Mouse (Mus musculus) adrenal gland, postnatal 25 days (tissue): ENCODE results near the gene Dcaf4. TPM values are rescaled to one million over a fixed set of nuclear protein-coding genes. Genes with fewer than 3 reads are reported as not detected.
A peak's percentile ranks its signal among the peaks of the same experiment; 100 is the strongest.

Source experiments
- DNase-seq: peaks from one replicate; pipeline ENCODE4 v3.0.0; 2021; ENCODE audit warnings: mixed read lengths
- long read RNA-seq: library from polyadenylated mRNA; stranded (forward); transcript quantifications from one replicate; pipeline ENCODE4 v2.0.0, GENCODE M21; 2021
- total RNA-seq: library from RNA; stranded (reverse); gene quantifications from 2 replicates; pipeline ENCODE4 v1.2.3, GENCODE M21; 2021

Gene Dcaf4
- 56.8 and 65.9 TPM in 2 replicates for total RNA-seq
- long read RNA-seq, transcript Dcaf4-201 (14 exons, 2,008 nt): major isoform, 38 of 60 reads
- long read RNA-seq, partial matches to known transcripts: 8 of 60 reads
- long read RNA-seq, other reads (novel, unspliced or antisense): 11 of 60 reads

DNA sequence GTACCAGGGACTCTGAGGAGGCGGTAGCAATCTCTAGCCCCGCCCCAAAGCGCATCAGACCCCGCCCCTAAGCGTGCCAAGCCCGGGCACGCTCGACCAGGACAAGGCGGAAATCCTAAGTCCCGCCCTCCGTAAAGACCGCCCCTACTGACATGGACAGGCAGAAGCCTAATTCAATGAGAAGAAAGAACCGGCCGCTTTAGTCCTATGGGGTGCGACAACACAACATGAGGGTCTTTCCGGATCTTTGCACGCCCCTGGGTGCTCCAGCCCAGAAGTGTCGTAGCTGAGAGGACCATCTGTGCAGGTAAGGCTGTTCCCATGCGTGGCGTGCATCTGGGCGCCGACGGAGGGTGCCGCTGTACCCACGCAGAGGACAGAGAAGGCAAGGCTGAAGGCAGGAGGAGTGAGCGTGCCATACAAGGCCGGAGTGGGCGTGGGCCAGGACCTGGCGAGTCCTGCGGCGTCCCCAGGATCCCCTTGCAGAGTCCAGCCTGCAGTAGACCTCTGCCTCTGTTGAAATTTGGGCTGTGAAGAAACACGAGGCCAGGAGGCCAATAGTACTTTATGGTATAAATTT, at the start of gene Dcaf4:
Gene Dcaf4, plus strand, starts transcription at position 156 of the 580 bp plus-strand sequence.
- DNase-seq: peak; percentile 97

DNA sequence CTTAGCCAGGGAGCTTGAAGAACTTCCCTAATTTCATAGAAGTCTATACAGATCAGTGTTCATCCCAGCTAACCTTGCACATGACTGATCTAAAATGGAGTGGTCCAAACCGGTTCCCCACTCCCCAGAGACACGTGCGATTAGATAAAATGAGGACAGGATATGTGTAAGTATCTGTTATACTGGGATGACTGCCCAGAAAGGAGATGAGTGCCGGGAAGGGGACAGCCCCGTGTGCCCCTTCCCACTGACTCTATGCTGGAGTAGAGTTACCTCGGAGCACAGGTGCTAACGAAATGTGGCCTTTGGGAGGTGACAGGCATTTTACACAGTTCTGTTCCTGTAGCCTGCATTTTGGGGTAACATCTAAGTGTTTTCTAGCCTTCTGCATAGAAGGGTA, 48.5 kb upstream of the Dcaf4 start:
- DNase-seq: no peak

DNA sequence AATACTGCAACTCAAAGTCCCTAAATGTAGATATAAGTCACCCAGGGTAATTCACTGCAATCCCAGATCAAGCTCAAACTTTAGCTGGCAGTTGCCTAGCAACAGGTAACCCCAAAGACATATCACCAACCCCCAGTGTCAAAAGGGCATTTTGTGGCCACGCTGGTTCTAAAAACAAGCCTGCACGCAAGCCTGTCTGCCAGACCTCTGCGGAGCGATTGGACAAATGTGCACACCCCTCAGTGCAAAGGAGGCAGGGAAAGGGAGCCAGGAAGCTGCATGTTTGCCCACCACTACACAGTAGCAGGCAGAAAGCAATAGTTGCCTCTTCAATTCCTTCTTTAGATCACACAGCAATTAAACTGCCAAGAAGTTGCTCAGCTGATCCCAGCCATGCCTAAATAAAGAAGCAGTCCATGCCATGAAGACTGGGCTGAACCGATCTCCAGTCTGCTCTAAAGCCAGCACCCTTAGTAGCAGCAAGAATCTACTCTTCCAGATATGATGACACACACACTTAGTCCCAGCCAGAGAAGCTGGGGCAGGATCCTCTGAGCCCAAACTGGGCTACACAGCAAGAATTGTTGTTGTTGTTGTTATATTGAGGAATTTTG, 46.2 kb upstream of the Dcaf4 start:
- no peak for DNase-seq

DNA sequence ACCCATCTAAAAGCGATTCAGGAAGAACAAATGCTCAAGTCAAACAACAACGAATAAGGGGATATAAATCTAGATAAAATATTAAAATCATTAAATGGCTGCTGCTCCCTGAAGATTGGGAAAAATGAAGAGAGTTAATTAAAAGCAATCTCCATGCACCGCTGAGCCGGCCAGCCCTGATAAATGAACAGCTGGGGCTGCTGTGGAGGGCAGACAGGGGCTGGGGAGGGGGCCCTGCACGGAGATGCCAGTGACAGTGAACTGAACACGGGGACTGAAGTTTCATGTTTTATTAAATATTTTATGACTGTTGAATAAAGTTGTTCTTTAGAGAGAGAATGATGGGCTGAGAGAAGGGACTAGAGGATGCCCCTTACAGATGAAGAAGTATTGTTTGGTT, 44.8 kb upstream of the Dcaf4 start:
- DNase-seq: no peak

DNA sequence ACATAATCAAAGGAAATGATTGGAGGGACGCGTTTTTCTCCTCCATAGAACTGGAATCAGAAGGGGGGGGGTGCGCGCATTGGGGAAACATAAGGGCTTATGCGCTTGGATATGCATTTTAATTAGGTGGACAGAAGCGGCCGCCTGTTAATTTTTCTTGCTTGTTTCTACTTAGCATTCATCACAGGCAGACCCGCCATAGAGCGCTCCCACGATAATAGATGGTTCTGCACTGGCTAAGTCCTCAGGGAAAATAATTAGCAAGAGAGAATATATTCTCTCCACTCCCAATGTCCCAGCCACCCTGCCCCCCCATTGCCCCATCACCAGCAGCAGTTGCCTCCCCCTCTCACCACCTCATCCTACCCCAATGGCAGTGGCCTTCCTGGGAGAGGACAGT, 44.0 kb upstream of the Dcaf4 start:
- no peak for DNase-seq

DNA sequence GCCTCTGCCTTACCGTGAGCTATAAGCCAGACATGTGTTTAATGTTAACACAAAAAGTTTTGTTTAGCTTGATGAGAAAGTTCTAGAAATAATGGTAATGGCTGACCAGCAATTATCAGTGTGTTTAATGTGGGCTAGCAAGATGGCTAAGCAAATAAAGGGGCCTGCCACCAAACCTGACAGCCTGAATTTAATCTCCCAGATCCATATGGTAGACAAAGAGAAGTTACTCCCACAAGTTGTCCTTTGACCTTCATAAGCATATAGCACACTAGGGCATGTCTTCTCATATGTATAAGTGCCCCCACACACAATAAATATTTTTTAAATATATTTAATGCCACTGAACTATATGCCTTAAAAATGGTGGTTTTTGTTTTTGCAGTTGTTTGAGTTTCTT, 41.1 kb upstream of the Dcaf4 start:
- DNase-seq: no peak

DNA sequence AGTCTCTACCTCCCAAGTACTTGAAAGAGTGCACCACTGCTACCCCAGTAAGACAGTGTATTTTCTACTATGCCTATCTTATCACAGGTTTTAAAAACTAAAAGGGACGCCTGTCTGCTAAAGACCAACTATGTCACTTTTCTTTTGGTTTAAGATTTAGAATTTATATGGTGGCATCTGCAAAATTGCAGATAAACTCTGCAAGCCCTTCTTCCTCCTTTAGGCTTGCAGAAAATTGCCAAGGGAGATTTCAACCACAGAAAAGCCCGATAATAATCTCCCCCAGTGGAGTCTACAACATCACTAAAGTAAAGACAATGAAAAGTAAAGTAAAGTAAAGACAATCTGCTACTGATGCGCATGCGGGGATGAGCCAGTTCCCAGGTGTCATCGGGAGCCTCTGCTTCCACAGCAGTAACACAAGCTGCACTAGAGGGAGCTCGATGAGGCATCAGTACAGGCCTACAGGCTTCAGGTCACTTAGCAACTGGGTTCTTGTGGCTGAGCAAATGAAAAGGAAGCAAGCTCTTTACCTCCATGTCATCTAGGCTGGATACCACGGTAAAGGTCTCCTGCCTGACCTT, 40.4 kb upstream of the Dcaf4 start:
- DNase-seq: no peak

DNA sequence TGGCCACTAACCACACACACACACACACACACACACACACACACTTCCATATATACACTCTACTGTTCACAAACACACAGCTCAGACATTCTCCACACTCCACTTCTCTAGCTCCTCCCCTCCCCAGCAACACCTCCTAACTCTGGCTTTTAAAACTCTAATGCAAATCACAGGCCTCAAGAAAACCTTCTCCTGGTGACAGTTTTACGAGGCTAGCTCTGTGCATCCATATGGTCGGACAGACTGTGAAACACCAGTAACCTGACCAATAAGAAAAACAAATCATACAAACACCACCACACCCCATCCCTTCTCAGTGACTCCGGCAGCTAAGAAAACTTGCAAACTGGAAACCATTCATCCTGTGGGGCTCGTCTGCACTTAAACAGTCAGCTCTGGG, 38.8 kb upstream of the Dcaf4 start:
- DNase-seq: no peak

DNA sequence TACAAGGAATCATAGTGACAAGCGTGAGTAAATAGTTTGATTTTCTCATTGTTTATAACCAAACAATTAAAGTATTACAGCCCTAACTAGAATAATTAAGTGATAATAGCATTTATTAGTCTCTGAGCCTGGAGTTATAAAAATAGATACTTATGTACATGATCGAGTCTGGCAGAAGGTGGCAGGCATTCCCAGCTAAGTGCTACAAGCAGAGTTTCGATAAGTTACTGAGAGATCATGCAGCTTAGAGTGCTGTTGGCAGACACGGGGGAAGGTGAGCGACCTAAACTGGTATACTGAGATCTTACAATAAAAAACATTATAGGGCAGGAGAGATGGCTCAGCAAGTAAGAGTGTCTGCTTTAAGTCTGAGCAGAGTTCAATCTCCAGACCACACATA, 36.6 kb upstream of the Dcaf4 start:
- no peak for DNase-seq

DNA sequence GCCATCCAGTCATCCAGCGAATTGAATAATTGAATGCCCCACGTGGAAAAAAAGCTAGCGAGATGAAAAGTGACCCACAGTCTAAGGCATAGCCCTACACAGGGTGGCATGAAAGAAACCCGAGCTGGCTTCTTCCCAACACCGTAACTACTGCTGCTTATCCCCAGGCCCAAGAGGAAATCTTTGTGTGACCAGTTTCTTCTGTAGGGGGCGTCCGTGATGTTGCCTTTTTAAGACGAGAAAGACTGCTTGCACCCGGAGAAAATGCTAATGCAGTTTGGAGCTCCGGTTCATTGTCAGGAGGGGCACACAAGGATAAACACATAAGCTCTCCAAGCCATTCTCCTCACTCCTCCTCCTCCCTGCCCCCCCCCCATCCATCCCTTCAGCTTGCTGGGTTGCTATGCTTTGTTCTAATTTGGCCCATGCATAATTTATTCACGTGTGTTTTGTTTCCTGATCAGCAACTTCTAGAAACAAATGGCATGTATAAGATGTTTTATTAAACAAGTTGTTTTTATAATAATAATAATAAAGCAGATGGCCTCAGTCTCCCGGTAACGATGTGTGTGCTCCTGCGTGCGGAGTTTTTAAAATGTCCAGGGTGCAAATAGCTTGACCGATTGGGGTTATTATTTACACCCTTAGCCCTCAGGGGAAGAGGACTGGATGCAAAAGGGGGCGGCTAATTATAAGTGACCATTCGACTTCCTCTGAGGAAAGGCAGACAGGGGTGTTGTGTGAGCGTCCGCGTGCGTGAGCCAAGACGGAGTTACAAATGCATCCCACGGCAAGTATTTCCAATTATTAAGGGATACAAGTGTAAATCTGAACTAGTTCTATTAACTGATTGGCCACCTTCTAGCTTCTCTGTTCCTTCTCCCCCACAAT, 35.2 kb upstream of the Dcaf4 start:
- DNase-seq: no peak

DNA sequence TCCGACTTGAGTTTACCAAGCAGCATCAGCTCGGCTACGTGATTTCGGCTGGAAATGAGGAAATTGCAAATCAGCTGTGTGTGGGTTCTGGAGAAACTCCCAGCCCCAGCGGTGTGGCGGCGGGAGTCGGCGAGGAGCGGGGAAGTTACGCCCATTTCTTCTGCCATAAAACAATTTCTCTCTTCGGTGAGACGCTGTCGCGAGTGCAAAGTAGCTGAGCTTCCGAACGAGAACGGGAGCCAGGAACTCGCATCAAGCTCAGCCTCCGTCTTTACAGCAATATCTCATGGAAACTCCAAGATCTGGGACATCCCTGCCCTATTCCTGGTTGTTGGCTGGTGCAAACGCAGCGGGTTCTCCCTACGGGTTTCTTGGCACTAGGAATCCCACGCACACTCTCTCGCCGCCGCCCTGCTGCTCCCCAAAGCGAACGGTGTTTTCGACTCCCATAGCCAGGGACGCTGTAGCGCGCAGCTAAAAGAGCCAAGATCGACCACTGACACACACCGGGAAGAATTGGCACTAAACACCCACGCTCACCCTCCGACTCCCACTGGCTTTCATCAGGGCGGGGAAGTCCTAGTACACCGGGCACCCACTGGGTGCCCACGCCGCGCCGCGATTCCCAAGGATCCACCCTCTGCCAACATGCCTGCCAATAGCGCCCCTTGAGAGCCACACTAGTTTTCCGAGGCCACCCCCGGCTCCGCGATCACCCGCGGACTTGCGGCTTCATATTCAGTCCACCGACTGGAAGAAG, 34.2 kb upstream of the Dcaf4 start:
- DNase-seq: peak; percentile 44

DNA sequence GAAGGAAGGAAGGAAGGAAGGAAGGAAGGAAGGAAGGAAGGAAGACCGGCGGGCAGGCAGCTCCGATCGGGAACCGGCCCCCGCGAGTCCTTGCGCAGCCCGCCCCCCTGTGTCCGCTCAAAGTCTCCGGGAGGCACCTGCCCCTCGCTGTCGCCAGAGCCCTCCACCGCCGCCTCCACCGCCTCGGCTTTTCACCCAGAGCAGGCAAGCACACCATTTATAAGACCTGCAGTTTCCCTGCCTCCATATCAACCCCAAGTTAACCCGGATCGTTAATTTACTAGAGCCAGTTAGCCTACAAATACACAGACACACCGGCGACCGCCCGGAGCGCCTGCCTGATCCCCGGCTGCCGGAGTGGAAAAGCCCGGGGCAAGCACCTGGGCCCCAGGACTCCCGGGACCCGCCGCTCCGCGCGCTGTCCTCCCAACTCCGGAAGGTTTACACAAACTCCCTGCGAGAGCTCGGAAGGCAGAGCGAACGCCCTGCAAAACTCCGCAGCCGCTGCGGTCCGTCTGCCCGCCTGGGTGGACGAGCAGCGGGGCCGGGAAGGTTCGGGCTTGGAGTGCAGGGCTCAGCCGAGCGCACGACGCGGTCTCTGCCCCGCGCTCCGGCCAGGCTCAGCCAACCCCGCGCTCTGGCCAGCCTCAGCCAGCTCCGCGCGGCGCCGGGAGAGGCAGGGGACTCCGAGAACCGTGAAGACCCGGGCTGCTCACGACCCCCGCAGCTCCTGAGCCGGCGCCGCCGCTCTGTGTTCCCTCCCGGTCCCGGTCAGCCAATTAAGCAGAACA, 33.4 kb upstream of the Dcaf4 start:
- peak; percentile 63 for DNase-seq

DNA sequence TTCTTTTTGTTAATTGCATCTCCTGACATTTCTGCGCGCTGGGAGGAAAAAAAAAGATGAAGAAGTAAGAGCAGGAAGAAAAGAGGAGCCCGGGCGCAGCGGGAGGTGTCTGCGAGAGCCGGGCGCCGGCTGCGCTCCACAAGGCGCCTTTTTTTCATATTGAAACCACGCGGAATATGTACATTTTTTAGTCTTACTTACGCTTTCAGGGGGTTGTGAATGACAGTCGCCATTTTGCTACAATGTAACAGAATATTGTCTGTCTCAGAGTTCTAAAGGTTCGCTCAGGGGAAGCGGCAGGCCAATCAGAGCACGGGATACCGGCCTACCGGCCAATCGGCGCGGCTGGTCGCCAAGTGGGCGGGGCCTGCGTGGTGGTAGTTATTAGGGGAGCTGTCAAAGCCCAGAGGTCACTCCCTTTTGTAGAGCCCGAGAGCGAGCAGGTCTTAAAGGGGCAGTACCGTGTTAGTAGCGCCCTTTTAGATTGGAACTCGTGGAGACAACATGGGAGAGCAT, 32.7 kb upstream of the Dcaf4 start, which contains the start of gene Dpf3:
Gene Dpf3, minus strand, starts transcription at position 241 of the 516 bp plus-strand sequence.
- peak; percentile 100 for DNase-seq

DNA sequence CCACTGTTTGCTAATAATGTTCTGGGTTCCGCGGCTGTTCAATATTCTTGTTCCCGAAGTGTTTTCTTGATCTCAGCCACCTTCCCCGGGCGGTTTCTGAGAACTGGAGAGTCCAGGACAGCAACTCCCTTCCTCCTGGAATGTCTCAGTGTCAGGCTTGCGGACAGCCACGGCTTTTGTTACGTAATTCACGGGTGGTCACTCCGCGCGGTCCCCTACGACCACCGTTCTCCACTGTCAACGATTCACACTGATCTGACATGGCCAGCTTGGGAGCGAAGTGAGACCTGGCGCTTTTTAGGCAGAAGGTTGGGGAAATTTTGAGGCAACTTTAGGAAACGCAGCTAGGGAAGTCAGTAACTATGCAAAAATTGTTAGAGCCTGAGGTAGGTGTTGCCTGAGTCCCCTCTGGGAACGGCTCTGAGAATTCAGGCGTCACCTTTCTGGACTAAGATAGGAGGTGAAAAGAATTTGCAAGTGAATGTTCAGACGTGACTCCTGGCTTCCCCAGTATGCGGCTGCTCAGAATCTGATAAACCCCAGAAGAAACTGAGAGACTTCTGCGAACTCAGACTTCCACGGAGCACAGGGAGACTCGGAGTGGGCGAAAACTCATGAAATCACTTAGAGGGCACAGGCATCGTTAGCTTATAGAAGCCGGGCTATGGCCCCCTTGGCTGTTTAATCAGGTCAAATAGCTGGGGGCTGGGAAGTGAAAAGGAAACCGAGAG, 31.9 kb upstream of the Dcaf4 start:
- peak; percentile 14 for DNase-seq

DNA sequence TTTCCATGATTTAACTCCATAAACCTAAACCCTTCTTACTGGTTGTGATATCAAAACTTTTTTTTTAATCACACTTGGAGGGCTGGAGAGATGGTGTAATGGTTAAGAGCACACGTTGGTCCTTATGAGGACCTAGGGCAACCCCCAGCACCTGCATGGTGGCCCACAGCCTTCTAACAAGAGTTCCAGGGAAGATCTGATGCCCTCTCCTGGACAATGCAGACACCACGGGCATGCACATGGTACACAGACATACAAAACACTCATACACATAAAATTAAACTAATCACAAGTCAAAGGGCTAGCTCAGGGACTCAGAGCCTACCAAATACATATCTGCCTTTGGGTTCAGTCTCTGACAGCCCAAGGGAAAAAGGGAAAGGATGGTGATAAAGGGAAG, 30.5 kb upstream of the Dcaf4 start:
- no peak for DNase-seq

DNA sequence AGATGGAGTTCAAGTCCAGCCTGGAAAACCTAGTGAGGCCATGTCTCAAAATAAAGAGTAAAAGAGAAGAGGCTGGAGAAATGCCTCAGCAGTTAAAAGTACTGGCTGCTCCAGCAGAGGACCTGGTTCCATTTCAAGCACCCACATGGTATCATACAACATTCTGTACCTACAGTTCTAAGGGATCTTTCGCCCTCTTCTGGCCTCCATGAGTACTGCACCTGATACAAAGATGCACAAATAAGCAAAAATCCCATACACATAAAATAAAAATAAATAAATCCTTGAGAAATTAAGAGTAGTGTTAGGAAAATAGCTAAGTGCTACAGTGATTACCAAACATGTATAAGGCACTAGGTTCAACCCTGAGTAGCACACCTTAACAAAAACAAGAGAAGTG, 28.7 kb upstream of the Dcaf4 start:
- no peak for DNase-seq

DNA sequence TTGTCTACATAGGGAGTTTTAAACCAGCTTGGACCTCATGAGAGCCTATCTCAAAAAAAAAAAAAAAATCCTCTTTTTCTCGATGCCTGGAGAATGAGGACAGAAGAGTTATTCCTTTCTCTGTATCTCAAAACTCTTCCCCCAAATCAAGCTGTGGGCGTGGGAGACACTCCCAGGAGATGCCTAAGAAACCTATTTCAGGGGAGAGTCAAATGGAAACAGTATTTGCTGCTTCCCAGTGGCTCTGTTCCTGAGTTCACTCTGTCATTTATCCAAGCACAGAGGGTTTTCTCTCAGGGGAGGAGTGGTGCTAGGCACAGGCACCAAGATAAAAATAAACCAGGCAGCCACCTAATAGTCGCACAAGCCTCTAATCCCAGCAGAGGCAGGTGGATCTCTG, 27.5 kb upstream of the Dcaf4 start:
- DNase-seq: no peak

DNA sequence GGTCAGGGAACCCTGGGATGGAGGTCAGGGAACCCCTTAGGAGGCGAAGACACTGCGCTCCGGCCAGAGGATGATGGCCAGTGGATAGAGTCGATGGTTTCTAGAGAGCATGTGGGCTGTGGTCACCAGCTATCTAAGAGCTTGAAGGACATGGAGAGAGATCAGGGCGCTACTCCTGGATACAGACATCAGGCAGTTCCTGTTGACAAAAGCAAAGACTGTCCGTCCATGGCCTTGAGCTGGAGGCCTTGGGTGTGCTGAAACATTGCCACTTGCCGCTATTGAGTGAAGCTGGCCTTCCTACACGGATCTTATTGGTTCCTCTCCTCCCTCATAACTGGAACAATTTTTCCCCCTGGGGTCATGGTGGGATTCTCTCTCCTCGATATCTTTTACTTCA, 26.1 kb upstream of the Dcaf4 start:
- DNase-seq: peak; percentile 9

DNA sequence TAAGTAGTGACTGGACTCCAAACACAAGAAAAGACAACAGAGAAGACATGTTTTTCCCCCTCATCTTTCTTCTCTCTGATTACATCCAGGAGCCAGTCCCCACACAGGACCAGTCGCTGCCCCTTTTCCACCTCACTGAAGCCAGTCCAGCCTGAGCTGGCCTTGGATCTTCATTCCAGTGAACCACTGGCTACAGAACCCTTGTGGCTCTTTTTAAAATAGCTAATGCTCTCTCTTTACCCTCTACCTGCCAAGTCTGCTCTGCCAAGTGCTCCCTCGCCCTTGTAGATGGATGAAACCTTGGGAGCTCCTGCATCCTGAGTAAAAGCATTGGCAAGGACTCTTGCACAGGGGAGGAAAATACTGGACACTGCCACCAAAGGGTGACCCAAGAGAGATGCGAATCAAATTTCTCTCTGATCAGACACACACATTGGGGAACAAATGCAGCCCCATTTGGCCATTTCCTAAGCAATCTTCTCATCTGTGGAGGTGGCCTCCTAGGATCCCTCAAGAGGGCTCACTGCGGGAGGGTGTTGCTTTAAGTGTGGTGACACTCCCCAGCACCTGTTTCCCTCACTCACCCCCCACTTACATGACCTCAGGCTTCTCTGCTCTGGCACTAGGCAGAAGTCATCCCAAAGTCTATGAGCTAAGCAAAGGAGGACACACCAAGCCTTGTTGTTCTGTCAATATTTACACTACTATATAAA, 24.9 kb upstream of the Dcaf4 start:
- no peak for DNase-seq

DNA sequence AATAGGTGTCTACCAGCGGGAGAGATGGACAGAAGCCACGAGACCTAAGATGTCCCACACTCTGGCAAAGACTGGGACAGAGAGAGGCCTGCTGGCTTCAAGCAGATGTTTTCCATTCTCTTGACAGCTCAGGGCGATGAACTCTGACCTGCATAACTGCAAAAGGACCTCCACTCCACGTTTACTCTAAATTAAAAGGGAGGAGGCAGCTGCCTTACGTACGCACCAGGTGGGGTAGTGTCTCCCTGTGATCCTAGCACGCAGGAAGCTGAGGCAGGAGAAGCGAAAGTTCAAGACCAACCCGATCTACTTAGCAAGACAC, 24.3 kb upstream of the Dcaf4 start:
- DNase-seq: no peak
